Mouse (Mus musculus): ENCODE measurements around the gene Marc2. TPM values are rescaled to one million over a fixed set of nuclear protein-coding genes. Genes with fewer than 3 reads are reported as not detected.

Marc2 gene
- polyA plus RNA-seq, 1 experiment from 2014 or later: 213 TPM

DNA sequence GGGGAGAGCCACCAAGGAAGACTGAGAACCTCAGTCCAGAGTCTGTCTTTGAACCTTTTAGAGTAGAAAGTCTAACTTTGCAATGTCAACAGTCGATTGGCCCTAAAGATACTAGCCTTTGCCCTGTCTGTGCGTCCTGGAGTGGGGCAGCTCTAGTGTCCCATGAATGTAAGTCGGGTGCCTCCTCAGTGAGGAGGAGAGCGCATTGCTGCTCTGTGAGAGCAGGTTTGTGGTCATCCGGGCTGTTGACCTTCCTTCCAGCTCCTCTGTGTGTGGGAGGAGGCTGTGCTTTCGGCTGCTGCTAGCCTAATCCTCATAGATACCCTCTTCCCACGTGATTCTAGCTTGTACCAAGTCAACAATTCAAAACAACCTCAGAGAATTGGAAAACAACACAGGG lies 4.9 kb upstream of the Marc2 start:
- Histone ChIP-seq H3K4me1 (ENCODE audit: insufficient read depth, low read depth, low read length) (0 out of 2 replicates have a peak, but pooled peaks cover 6% of the 10 kb centered on the region), H3K27ac (ENCODE audit: low read length) (peak overlapping the region; percentile 75; the same call in 1 of the 2 replicates), H3K9me3 (ENCODE audit: low read length) (no peaks in the 10 kb centered on the region), H3K36me3 (ENCODE audit: insufficient read depth, low read length) (no peaks in the 10 kb centered on the region), H3K4me3 (ENCODE audit: low read depth, low read length) (no peak overlapping the region), H3K4me2 (replicated peaks; ENCODE audit: low read depth, low read length) (no peak overlapping the region), H3K9ac (replicated peaks; ENCODE audit: low read depth) (no peak overlapping the region), H3K27me3 (replicated peaks; ENCODE audit: insufficient read depth, low read length) (no peaks in the 10 kb centered on the region)
- 33% methylated on average over 7 of the region's 7 CpGs for WGBS
- TF ChIP-seq EP300 (IDR thresholded peaks at IDR 0.05) (no peak), CTCF (IDR thresholded peaks at IDR 0.05) (no peak)
- ATAC-seq (no peak), DNase-seq (ENCODE audit: low spot score) (no peak)

DNA sequence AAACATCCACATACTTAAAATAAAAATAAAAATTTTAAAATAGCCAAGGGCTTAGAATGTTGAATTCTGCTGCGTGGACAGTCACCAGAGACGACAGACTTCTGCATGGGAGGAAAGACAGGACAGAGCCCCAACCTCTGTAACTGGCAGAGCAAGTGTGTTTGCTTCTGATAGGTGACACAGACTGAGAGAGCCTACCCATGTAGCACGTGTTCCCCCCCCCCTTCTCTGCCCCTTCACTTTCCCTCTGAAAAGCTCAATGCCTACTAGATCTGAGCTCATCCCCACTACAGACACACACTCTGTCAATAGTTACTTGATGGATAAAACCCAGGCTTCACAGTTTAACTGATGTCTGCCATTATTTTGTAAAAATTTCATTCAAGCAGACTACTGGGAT lies 722 bp upstream of the Marc2 start:
- no peak overlapping the region for H3K4me3 ChIP-seq (ENCODE audit: low read depth, low read length)
- no peak for TF ChIP-seq CTCF (IDR thresholded peaks at IDR 0.05)
- no peak for TF ChIP-seq EP300 (IDR thresholded peaks at IDR 0.05)
- ATAC-seq: no peak
- no peaks in the 10 kb centered on the region for H3K9me3 ChIP-seq (ENCODE audit: low read length)
- 35% methylated on average over 3 of the region's 3 CpGs for WGBS
- no peak overlapping the region for H3K27ac ChIP-seq (ENCODE audit: low read length)
- DNase-seq (ENCODE audit: low spot score): no peak
- no peaks in the 10 kb centered on the region for H3K27me3 ChIP-seq (replicated peaks; ENCODE audit: insufficient read depth, low read length)
- no peaks in the 10 kb centered on the region for H3K36me3 ChIP-seq (ENCODE audit: insufficient read depth, low read length)
- no peak overlapping the region for H3K4me2 ChIP-seq (replicated peaks; ENCODE audit: low read depth, low read length)
- no peak overlapping the region for H3K9ac ChIP-seq (replicated peaks; ENCODE audit: low read depth)
- peaks cover 10% of the 10 kb centered on the region; the same call in 1 of the 2 replicates for H3K4me1 ChIP-seq (ENCODE audit: insufficient read depth, low read depth, low read length)

DNA sequence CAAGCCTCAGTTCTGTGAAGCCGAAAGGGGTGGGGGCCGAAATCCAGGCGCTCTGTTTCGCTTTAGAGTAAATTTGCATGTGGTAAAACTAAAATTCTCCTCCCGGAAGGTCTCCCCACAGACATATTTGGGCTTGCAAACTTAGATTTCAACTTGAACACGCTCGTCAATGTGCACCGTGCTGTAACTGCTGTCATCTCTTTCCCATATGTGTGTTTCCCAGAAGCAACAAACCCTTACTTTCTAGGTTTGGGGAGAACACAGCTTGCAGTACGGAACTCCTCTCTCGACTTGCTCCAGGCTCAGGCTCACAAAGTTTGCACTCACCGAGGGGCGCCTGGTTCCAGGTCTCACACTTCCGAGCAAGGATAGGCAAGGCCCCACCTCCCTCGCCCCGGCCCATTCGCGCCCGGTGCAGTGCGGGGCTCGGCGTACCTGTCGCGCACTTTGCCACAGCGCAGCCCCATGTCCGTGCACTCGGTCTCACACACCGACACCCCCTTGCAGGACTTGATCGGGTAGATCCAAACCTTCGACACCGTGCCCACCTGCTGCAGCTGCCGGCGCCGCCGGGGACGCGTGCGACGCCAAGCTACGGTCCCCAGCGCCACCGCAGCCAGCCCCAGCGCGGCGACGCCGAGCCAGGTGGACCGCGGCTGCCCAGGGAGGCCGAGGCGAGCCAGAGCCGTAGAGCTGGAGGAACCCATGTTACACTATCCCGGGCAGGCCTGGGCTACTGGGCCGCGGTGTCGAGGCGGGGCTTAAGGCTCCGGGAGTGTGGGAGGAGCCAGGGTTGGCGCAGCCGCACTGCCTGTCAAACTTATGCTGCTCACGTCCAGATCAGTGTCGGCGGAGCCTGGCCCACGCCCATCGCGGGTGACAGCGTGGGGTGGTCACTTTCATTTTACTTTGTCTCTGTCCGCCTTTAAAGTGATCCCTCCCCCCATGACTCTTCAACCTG lies 860 bp downstream of the Marc2 start:
- H3K9me3 ChIP-seq (ENCODE audit: low read length): no peaks in the 10 kb centered on the region
- TF ChIP-seq CTCF (IDR thresholded peaks at IDR 0.05): no peak
- TF ChIP-seq EP300 (IDR thresholded peaks at IDR 0.05): peak; percentile 28; the same call in 1 of the 2 replicates
- H3K36me3 ChIP-seq (ENCODE audit: insufficient read depth, low read length): no peaks in the 10 kb centered on the region
- WGBS: under 1% methylated on average over 66 of the region's 67 CpGs
- H3K9ac ChIP-seq (replicated peaks; ENCODE audit: low read depth): peak overlapping the region; percentile 82
- H3K4me2 ChIP-seq (replicated peaks; ENCODE audit: low read depth, low read length): peak overlapping the region; percentile 78
- peak overlapping the region; percentile 88 for H3K27ac ChIP-seq (ENCODE audit: low read length)
- DNase-seq (ENCODE audit: low spot score): peak; percentile 97
- peak overlapping the region; percentile 73 for H3K4me3 ChIP-seq (ENCODE audit: low read depth, low read length)
- H3K27me3 ChIP-seq (replicated peaks; ENCODE audit: insufficient read depth, low read length): no peaks in the 10 kb centered on the region
- peaks cover 10% of the 10 kb centered on the region; the same call in 1 of the 2 replicates for H3K4me1 ChIP-seq (ENCODE audit: insufficient read depth, low read depth, low read length)
- ATAC-seq: peak; percentile 99

DNA sequence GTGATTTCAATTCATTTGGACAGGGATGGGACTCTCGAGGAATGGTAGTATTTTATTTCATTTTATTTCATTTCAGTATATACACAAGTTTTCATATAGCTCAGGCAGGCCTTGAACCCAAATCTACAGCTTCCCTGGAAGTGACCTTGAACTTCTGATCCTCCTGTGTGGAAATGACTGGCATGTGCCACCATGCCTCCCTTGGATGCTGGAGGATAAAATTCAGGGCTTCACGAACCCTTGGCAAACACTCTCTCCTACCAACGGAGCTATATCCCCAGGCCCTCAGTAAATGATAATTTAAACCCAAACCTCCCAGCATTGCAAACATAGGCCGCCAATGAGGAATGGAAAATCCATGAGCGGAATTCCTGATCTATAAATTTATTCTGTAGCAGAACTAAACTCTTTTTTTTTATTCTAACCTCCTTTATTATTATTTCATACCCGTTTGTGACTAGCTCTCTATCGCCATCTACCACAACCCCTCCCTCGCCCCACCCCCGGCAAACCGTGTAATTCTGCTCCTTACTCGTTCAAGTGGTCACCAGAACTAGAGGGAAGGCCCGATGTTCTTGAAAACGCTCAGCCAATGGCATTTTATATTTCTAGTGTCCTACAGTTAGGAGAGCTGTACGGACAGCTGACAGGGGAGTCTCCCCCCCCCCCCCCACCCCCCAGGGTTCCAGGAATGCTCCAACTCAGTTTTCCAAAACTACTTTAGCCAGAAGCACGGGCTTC lies 1.8 kb downstream of the Marc2 start:
- H3K9ac ChIP-seq (replicated peaks; ENCODE audit: low read depth): peak overlapping the region; percentile 82
- no peak for ATAC-seq
- H3K27me3 ChIP-seq (replicated peaks; ENCODE audit: insufficient read depth, low read length): no peaks in the 10 kb centered on the region
- H3K27ac ChIP-seq (ENCODE audit: low read length): peak overlapping the region; percentile 88
- peak; percentile 39 for TF ChIP-seq CTCF (IDR thresholded peaks at IDR 0.05)
- no peak for TF ChIP-seq EP300 (IDR thresholded peaks at IDR 0.05)
- H3K4me1 ChIP-seq (ENCODE audit: insufficient read depth, low read depth, low read length): peaks cover 10% of the 10 kb centered on the region; the same call in 1 of the 2 replicates
- no peaks in the 10 kb centered on the region for H3K9me3 ChIP-seq (ENCODE audit: low read length)
- WGBS: 16% methylated on average over 15 of the region's 15 CpGs
- H3K4me3 ChIP-seq (ENCODE audit: low read depth, low read length): peak overlapping the region; percentile 73
- no peaks in the 10 kb centered on the region for H3K36me3 ChIP-seq (ENCODE audit: insufficient read depth, low read length)
- peak overlapping the region; percentile 78 for H3K4me2 ChIP-seq (replicated peaks; ENCODE audit: low read depth, low read length)
- DNase-seq (ENCODE audit: low spot score): peak; percentile 76

DNA sequence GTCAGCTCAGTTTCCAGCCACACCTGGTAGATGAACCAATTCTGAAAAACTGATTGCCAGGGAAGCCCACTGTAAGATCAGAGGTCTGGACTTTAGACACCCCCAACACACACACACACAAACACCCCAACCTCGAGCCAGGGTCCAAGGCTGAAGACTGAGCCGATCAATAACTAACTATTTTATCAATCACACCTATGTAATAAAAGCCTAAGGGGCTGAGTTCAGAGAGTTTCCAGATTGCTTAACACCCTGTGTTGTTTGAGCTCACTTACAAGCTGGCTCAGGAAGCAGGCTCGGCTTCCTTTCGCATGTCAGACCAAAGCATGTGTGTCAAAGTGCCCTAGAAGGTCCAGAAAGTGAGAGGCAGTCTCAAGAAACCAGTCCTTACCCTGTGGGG lies 8.6 kb downstream of the Marc2 start:
- DNase-seq (ENCODE audit: low spot score): no peak
- no peaks in the 10 kb centered on the region for H3K27me3 ChIP-seq (replicated peaks; ENCODE audit: insufficient read depth, low read length)
- H3K9me3 ChIP-seq (ENCODE audit: low read length): no peaks in the 10 kb centered on the region
- no peaks in the 10 kb centered on the region for H3K4me1 ChIP-seq (ENCODE audit: insufficient read depth, low read depth, low read length)
- no peak overlapping the region for H3K9ac ChIP-seq (replicated peaks; ENCODE audit: low read depth)
- 77% methylated on average over 4 of the region's 4 CpGs for WGBS
- no peak overlapping the region for H3K4me2 ChIP-seq (replicated peaks; ENCODE audit: low read depth, low read length)
- peaks cover 8% of the 10 kb centered on the region; the same call in 1 of the 2 replicates for H3K36me3 ChIP-seq (ENCODE audit: insufficient read depth, low read length)
- ATAC-seq: no peak
- no peak overlapping the region for H3K27ac ChIP-seq (ENCODE audit: low read length)
- H3K4me3 ChIP-seq (ENCODE audit: low read depth, low read length): no peak overlapping the region
- TF ChIP-seq EP300 (IDR thresholded peaks at IDR 0.05): no peak
- no peak for TF ChIP-seq CTCF (IDR thresholded peaks at IDR 0.05)

DNA sequence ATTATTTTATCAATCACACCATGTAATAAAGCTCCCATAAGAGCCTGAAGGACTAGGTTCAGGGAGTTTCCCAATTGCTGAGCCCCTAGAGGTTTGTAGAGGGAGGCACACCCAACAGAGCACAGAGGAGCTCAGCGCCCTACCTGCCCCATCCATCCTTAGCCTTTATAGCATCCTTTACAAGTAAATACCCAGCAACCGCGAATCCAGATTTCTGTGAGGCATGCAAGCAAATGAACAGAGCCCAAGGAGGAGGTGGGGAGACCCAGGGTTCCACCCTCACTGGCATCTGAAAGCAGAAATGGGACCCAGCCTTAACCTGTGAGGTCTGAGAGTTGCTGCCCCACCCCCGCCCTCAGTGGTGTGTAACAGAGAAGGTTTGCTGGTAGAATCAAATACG lies 9.9 kb downstream of the Marc2 start:
- Histone ChIP-seq H3K9me3 (ENCODE audit: low read length) (no peaks in the 10 kb centered on the region), H3K27ac (ENCODE audit: low read length) (no peak overlapping the region), H3K4me1 (ENCODE audit: insufficient read depth, low read depth, low read length) (no peaks in the 10 kb centered on the region), H3K4me3 (ENCODE audit: low read depth, low read length) (no peak overlapping the region), H3K9ac (replicated peaks; ENCODE audit: low read depth) (no peak overlapping the region), H3K27me3 (replicated peaks; ENCODE audit: insufficient read depth, low read length) (no peaks in the 10 kb centered on the region), H3K4me2 (replicated peaks; ENCODE audit: low read depth, low read length) (no peak overlapping the region), H3K36me3 (ENCODE audit: insufficient read depth, low read length) (peaks cover 21% of the 10 kb centered on the region)
- ATAC-seq (no peak), DNase-seq (ENCODE audit: low spot score) (no peak)
- WGBS: 84% methylated on average over 5 of the region's 5 CpGs
- no peak for TF ChIP-seq EP300 (IDR thresholded peaks at IDR 0.05)
- no peak for TF ChIP-seq CTCF (IDR thresholded peaks at IDR 0.05)
